14 mouse cellular contexts compared by ENCODE assay signal in the genomic region with DNA sequence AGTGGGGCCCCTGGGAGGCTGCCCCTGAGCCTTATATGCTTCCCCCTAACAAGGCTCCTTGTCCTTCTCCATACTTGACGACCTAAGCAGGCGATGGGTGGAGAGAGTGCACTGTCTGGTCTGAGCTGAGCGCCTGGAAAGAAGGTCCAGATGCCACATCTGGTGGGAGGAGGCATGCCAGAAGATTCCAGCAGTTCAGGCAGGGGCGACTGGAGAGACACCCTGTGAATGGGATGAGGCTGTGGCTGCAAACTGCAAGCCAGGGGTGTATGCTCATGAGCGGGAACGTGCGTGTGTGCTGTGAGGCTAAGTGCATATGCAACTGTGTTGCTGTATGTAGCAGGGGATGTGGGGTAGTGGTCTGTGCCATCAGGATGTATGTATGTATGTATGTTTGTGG. TPM values are rescaled to one million over a fixed set of nuclear protein-coding genes. Genes with fewer than 3 reads are reported as not detected.
A peak's percentile ranks its signal among the peaks of the same experiment; 100 is the strongest.
DNase-seq lines count a peak whose midpoint lies in the region; ATAC-seq and TF ChIP-seq lines count a peak whose summit lies in the region.
"Had no signal": no experiment of that assay in that cellular context is flagged by ENCODE, and none has a peak within 500 bp of the region (broad histone marks: within the 10 kb centered on the region; RNA-seq: fewer than 3 reads in every experiment).

No protein-coding gene starts in this region.

- peak overlapping the region; percentile 88; the same call in 1 of the 2 replicates for H3K27ac ChIP-seq in heart, embryonic 10.5 days
- H3K27ac ChIP-seq in lung, embryonic 14.5 days (ENCODE audit: low read depth), result peak overlapping the region; percentile 80
- peak overlapping the region; percentile 83 for H3K27ac ChIP-seq in embryonic facial prominence, embryonic 13.5 days
- peak overlapping the region; percentile 80; the same call in 1 of the 2 replicates for H3K27ac ChIP-seq in limb, embryonic 13.5 days

- WGBS in heart, embryonic 10.5 days, result 64% methylated on average over 7 of the region's 7 CpGs
- WGBS in lung, embryonic 14.5 days, result 50% methylated on average over 7 of the region's 7 CpGs
- WGBS in embryonic facial prominence, embryonic 13.5 days, result 43% methylated on average over 7 of the region's 7 CpGs
- 48% methylated on average over 7 of the region's 7 CpGs for WGBS in limb, embryonic 13.5 days

- intact Hi-C loops in heart, postnatal 10 days (cut with DNase I), result no loop called here

- TF ChIP-seq CTCF in lung, embryonic 14.5 days (IDR thresholded peaks at IDR 0.05; ENCODE audit: low read depth), result no peak

- peak; percentile 12 for ATAC-seq in lung, embryonic 14.5 days (ENCODE audit: insufficient read depth)
- peak; percentile 18; the same call in 1 of the 2 replicates for ATAC-seq in embryonic facial prominence, embryonic 13.5 days (ENCODE audit: insufficient number of reproducible peaks, insufficient read depth, low FRiP score, low TSS enrichment, low read depth)
- no peak for ATAC-seq in limb, embryonic 13.5 days (ENCODE audit: low FRiP score, low read depth)
- ATAC-seq in inflammation-experienced regulatory T-cells, adult 6 months, result no peak
- ATAC-seq: CD4-positive, CD25-positive, alpha-beta regulatory T cell, adult 4 months had no signal

- no peak for DNase-seq in heart, embryonic 10.5 days (ENCODE audit: low spot score)
- no peak for DNase-seq in heart, postnatal 10 days
- peak; percentile 36 for DNase-seq in lung, embryonic 14.5 days
- DNase-seq in lung, adult 18-20 months, result no peak
- DNase-seq in adrenal gland, postnatal 10 days, result no peak
- DNase-seq: spleen, adult 18-20 months; thymus, postnatal 36 days had no signal

- no peak overlapping the region for H3K4me2 ChIP-seq in lung, embryonic 14.5 days
- H3K4me2 ChIP-seq in embryonic facial prominence, embryonic 13.5 days, result peak overlapping the region; percentile 20; the same call in 1 of the 2 replicates
- H3K4me2 ChIP-seq in limb, embryonic 13.5 days (replicated peaks), result peak overlapping the region; percentile 1; the same call in 1 of the 2 replicates

- no peaks in the 10 kb centered on the region for H3K9me3 ChIP-seq in heart, embryonic 10.5 days
- no peaks in the 10 kb centered on the region for H3K9me3 ChIP-seq in lung, embryonic 14.5 days (ENCODE audit: low read depth, low read length)
- H3K9me3 ChIP-seq in embryonic facial prominence, embryonic 13.5 days, result no peaks in the 10 kb centered on the region
- no peaks in the 10 kb centered on the region for H3K9me3 ChIP-seq in limb, embryonic 13.5 days
- H3K9me3 ChIP-seq: hindbrain, embryonic 10.5 days had no signal

- peaks cover 60% of the 10 kb centered on the region for H3K27me3 ChIP-seq in heart, embryonic 10.5 days (ENCODE audit: insufficient read depth, poor library complexity, severe bottlenecking)
- peaks cover 7% of the 10 kb centered on the region for H3K27me3 ChIP-seq in lung, embryonic 14.5 days (ENCODE audit: insufficient read depth, low read length)
- H3K27me3 ChIP-seq in embryonic facial prominence, embryonic 13.5 days, result peaks cover 20% of the 10 kb centered on the region
- peaks cover 28% of the 10 kb centered on the region for H3K27me3 ChIP-seq in limb, embryonic 13.5 days

- H3K36me3 ChIP-seq in heart, embryonic 10.5 days, result 0 out of 2 replicates have a peak, but pooled peaks cover 5% of the 10 kb centered on the region
- H3K36me3 ChIP-seq in lung, embryonic 14.5 days (ENCODE audit: insufficient read depth), result no peaks in the 10 kb centered on the region
- no peaks in the 10 kb centered on the region for H3K36me3 ChIP-seq in embryonic facial prominence, embryonic 13.5 days
- no peaks in the 10 kb centered on the region for H3K36me3 ChIP-seq in limb, embryonic 13.5 days

- H3K4me1 ChIP-seq in heart, embryonic 10.5 days, result peaks cover 70% of the 10 kb centered on the region
- H3K4me1 ChIP-seq in lung, embryonic 14.5 days (ENCODE audit: insufficient read depth), result peaks cover 16% of the 10 kb centered on the region; the same call in 1 of the 2 replicates
- peaks cover 56% of the 10 kb centered on the region for H3K4me1 ChIP-seq in embryonic facial prominence, embryonic 13.5 days
- H3K4me1 ChIP-seq in limb, embryonic 13.5 days, result peaks cover 39% of the 10 kb centered on the region

- H3K9ac ChIP-seq in lung, embryonic 14.5 days, result no peak overlapping the region
- H3K9ac ChIP-seq in embryonic facial prominence, embryonic 13.5 days, result 0 out of 2 replicates have a peak overlapping the region, but pooled peaks have one; percentile 37
- H3K9ac ChIP-seq in limb, embryonic 13.5 days, result 0 out of 2 replicates have a peak overlapping the region, but pooled peaks have one; percentile 1

- 0 out of 2 replicates have a peak overlapping the region, but pooled peaks have one; percentile 8 for H3K4me3 ChIP-seq in heart, embryonic 10.5 days
- no peak overlapping the region for H3K4me3 ChIP-seq in lung, embryonic 14.5 days (ENCODE audit: low read depth, low read length)
- no peak overlapping the region for H3K4me3 ChIP-seq in embryonic facial prominence, embryonic 13.5 days
- no peak overlapping the region for H3K4me3 ChIP-seq in limb, embryonic 13.5 days
- H3K4me3 ChIP-seq: hindbrain, embryonic 10.5 days; myocyte had no signal

RNA-seq across cellular contexts. Expression of a gene that starts 2.0 kb away (rescaled TPM):
- 5.5 and 6.3 TPM in 2 replicates for polyA plus RNA-seq in heart, embryonic 10.5 days (2016; fragmentation: Nextera tagmentation; extraction: Ambion mirVana)
- total RNA-seq in heart, postnatal 10 days (2021), result 10 to 100 TPM; 30.2 to 31.3 TPM
- 19.5 and 20.0 TPM in 2 replicates for polyA plus RNA-seq in lung, embryonic 14.5 days (2014; fragmentation: Nextera tagmentation; extraction: Ambion mirVana)
- 11.1 TPM in 2 replicates for polyA plus RNA-seq in embryonic facial prominence, embryonic 13.5 days (2015; fragmentation: Nextera tagmentation; extraction: Ambion mirVana)
- polyA plus RNA-seq in limb, embryonic 13.5 days (2015; fragmentation: Nextera tagmentation; extraction: Ambion mirVana), result 9.8 and 10.6 TPM in 2 replicates
- total RNA-seq in adrenal gland, postnatal 10 days (2021), result 10 to 100 TPM; 11.2 to 11.8 TPM
- polyA plus RNA-seq in inflammation-experienced regulatory T-cells, adult 6 months (2017; shearing (Covaris generic)), result under 1 TPM in 1 of 3 experiments, not detected in 2; 0.15 TPM

RNA-seq across cellular contexts. Expression of a gene that starts 19.5 kb away (rescaled TPM):
- not detected in 2 replicates for polyA plus RNA-seq in heart, embryonic 10.5 days (2016; fragmentation: Nextera tagmentation; extraction: Ambion mirVana)
- total RNA-seq in heart, postnatal 10 days (2021), result not detected
- not detected in 2 replicates for polyA plus RNA-seq in lung, embryonic 14.5 days (2014; fragmentation: Nextera tagmentation; extraction: Ambion mirVana)
- not detected in 2 replicates for polyA plus RNA-seq in embryonic facial prominence, embryonic 13.5 days (2015; fragmentation: Nextera tagmentation; extraction: Ambion mirVana)
- not detected in 2 replicates for polyA plus RNA-seq in limb, embryonic 13.5 days (2015; fragmentation: Nextera tagmentation; extraction: Ambion mirVana)
- total RNA-seq in adrenal gland, postnatal 10 days (2021), result not detected
- not detected for polyA plus RNA-seq in inflammation-experienced regulatory T-cells, adult 6 months (2017; shearing (Covaris generic))
- total RNA-seq: adrenal gland, postnatal 4 days had no signal
- polyA plus RNA-seq: CD4-positive, CD25-positive, alpha-beta regulatory T cell, adult 4 months had no signal

RNA-seq across cellular contexts. Expression of a gene that starts 25.0 kb away (rescaled TPM):
- 23.1 and 27.4 TPM in 2 replicates for polyA plus RNA-seq in heart, embryonic 10.5 days (2016; fragmentation: Nextera tagmentation; extraction: Ambion mirVana)
- total RNA-seq in heart, postnatal 10 days (2021), result 10 to 100 TPM; 27.3 to 33.4 TPM
- polyA plus RNA-seq in lung, embryonic 14.5 days (2014; fragmentation: Nextera tagmentation; extraction: Ambion mirVana), result 31.2 and 31.8 TPM in 2 replicates
- polyA plus RNA-seq in embryonic facial prominence, embryonic 13.5 days (2015; fragmentation: Nextera tagmentation; extraction: Ambion mirVana), result 23.5 and 26.6 TPM in 2 replicates
- 21.8 and 27.0 TPM in 2 replicates for polyA plus RNA-seq in limb, embryonic 13.5 days (2015; fragmentation: Nextera tagmentation; extraction: Ambion mirVana)
- total RNA-seq in adrenal gland, postnatal 10 days (2021), result 10 to 100 TPM; 30.4 to 31.6 TPM
- polyA plus RNA-seq in inflammation-experienced regulatory T-cells, adult 6 months (2017; shearing (Covaris generic)), result 1 to 10 TPM; 5.1 to 8.8 (median 7.1) TPM

RNA-seq across cellular contexts. Expression of a gene that starts 46.8 kb away (rescaled TPM):
- 19.1 and 39.9 TPM in 2 replicates for polyA plus RNA-seq in heart, embryonic 10.5 days (2016; fragmentation: Nextera tagmentation; extraction: Ambion mirVana)
- 100 to 1,000 TPM in 1 of 2 experiments, 10 to 100 TPM in 1; 95.9 to 112 TPM for total RNA-seq in heart, postnatal 10 days (2021)
- 0.36 and 0.65 TPM in 2 replicates for polyA plus RNA-seq in lung, embryonic 14.5 days (2014; fragmentation: Nextera tagmentation; extraction: Ambion mirVana)
- 0.72 and 1.3 TPM in 2 replicates for polyA plus RNA-seq in embryonic facial prominence, embryonic 13.5 days (2015; fragmentation: Nextera tagmentation; extraction: Ambion mirVana)
- 0.32 and 0.34 TPM in 2 replicates for polyA plus RNA-seq in limb, embryonic 13.5 days (2015; fragmentation: Nextera tagmentation; extraction: Ambion mirVana)
- total RNA-seq in adrenal gland, postnatal 10 days (2021), result under 1 TPM in 1 of 2 experiments, not detected in 1; 0.70 TPM
- polyA plus RNA-seq in inflammation-experienced regulatory T-cells, adult 6 months (2017; shearing (Covaris generic)), result not detected
- polyA plus RNA-seq: CD4-positive, CD25-positive, alpha-beta regulatory T cell, adult 4 months had no signal

RNA-seq across cellular contexts. Expression of a gene that starts 53.5 kb away (rescaled TPM):
- 261 and 301 TPM in 2 replicates for polyA plus RNA-seq in heart, embryonic 10.5 days (2016; fragmentation: Nextera tagmentation; extraction: Ambion mirVana)
- total RNA-seq in heart, postnatal 10 days (2021), result 100 to 1,000 TPM; 283 to 290 TPM
- 428 and 464 TPM in 2 replicates for polyA plus RNA-seq in lung, embryonic 14.5 days (2014; fragmentation: Nextera tagmentation; extraction: Ambion mirVana)
- polyA plus RNA-seq in embryonic facial prominence, embryonic 13.5 days (2015; fragmentation: Nextera tagmentation; extraction: Ambion mirVana), result 447 and 449 TPM in 2 replicates
- polyA plus RNA-seq in limb, embryonic 13.5 days (2015; fragmentation: Nextera tagmentation; extraction: Ambion mirVana), result 371 and 395 TPM in 2 replicates
- 100 to 1,000 TPM; 484 to 487 TPM for total RNA-seq in adrenal gland, postnatal 10 days (2021)
- 1,000 to 10,000 TPM in 1 of 3 experiments, 100 to 1,000 TPM in 2; 752 to 1,062 (median 960) TPM for polyA plus RNA-seq in inflammation-experienced regulatory T-cells, adult 6 months (2017; shearing (Covaris generic))

Comparison
In these comparisons a context has a peak if more than half of its experiments do, and no peak if none do; other contexts are left out.
1. ATAC-seq: peak in lung, embryonic 14.5 days (single experiment) and embryonic facial prominence, embryonic 13.5 days (single experiment); none in limb, embryonic 13.5 days (single experiment) and inflammation-experienced regulatory T-cells, adult 6 months (single experiment).
2. Peak in every context shown above with its lines, with median percentiles within 50 percentile points of each other: H3K27ac ChIP-seq.